Mouse (Mus musculus): ENCODE measurements around the gene Tpcn1. TPM values are rescaled to one million over a fixed set of nuclear protein-coding genes. Genes with fewer than 3 reads are reported as not detected.

The Tpcn1 gene
- total RNA-seq, 2 experiments from 2014 or later, result 44.1 to 45.2 TPM

- DNase-seq (ENCODE audit: low spot score in 2 of 2), result peak in 1 of 2 experiments; percentile 58
Observed at GRCm38 (mm10) chr5:120579898-120580626, 8.4 kb downstream of the Tpcn1 start.

GRCm38 (mm10) chr5:120579211-120579897, 9.1 kb downstream of the Tpcn1 start:
- no peak for DNase-seq (ENCODE audit: low spot score in 2 of 2)

- no peak for DNase-seq (ENCODE audit: low spot score in 2 of 2)
Observed at GRCm38 (mm10) chr5:120578504-120579081, 9.9 kb downstream of the Tpcn1 start.

- no peak for DNase-seq (ENCODE audit: low spot score in 2 of 2)
Observed at GRCm38 (mm10) chr5:120577935-120578441, 10.5 kb downstream of the Tpcn1 start.

GRCm38 (mm10) chr5:120576781-120577301, 11.6 kb downstream of the Tpcn1 start:
- no peak for DNase-seq (ENCODE audit: low spot score in 2 of 2)

- DNase-seq (ENCODE audit: low spot score in 2 of 2), result no peak
Observed at GRCm38 (mm10) chr5:120574469-120575063, 13.9 kb downstream of the Tpcn1 start.

GRCm38 (mm10) chr5:120571056-120571740, 17.3 kb downstream of the Tpcn1 start:
- no peak for DNase-seq (ENCODE audit: low spot score in 2 of 2)

GRCm38 (mm10) chr5:120570289-120570897, 18.1 kb downstream of the Tpcn1 start:
- no peak for DNase-seq (ENCODE audit: low spot score in 2 of 2)

GRCm38 (mm10) chr5:120569791-120570190, 18.7 kb downstream of the Tpcn1 start:
- DNase-seq (ENCODE audit: low spot score in 2 of 2), result no peak

- DNase-seq (ENCODE audit: low spot score in 2 of 2), result no peak
Observed at GRCm38 (mm10) chr5:120568964-120569363, 19.5 kb downstream of the Tpcn1 start.

- DNase-seq (ENCODE audit: low spot score in 2 of 2), result no peak
Observed at GRCm38 (mm10) chr5:120568336-120568768, 20.1 kb downstream of the Tpcn1 start.

GRCm38 (mm10) chr5:120567761-120568211, 20.7 kb downstream of the Tpcn1 start:
- no peak for DNase-seq (ENCODE audit: low spot score in 2 of 2)

GRCm38 (mm10) chr5:120567253-120567701, 21.2 kb downstream of the Tpcn1 start:
- no peak for DNase-seq (ENCODE audit: low spot score in 2 of 2)

- DNase-seq (ENCODE audit: low spot score in 2 of 2), result no peak
Observed at GRCm38 (mm10) chr5:120566681-120567252, 21.7 kb downstream of the Tpcn1 start.

- peak in 1 of 2 experiments; percentile 80 for DNase-seq (ENCODE audit: low spot score in 2 of 2)
Observed at GRCm38 (mm10) chr5:120566101-120566500, 22.4 kb downstream of the Tpcn1 start.

GRCm38 (mm10) chr5:120565171-120565905, 23.1 kb downstream of the Tpcn1 start:
- no peak for DNase-seq (ENCODE audit: low spot score in 2 of 2)

- no peak for DNase-seq (ENCODE audit: low spot score in 2 of 2)
Observed at GRCm38 (mm10) chr5:120563914-120564311, 24.6 kb downstream of the Tpcn1 start.

GRCm38 (mm10) chr5:120562956-120563913, 25.2 kb downstream of the Tpcn1 start:
- DNase-seq (ENCODE audit: low spot score in 2 of 2), result no peak
